Mouse (Mus musculus) thymus, postnatal 0 days (tissue): ENCODE data around the gene Aspm. TPM values are rescaled to one million over a fixed set of nuclear protein-coding genes. Genes with fewer than 3 reads are reported as not detected.
"Not testable (repeated sequence)": the region's sequence is repeated elsewhere in the genome, so short reads cannot be mapped to it uniquely, and the experiment has no call there.

Source experiments
- DNase-seq: peaks from one replicate; pipeline ENCODE4 v3.0.0-alpha.2; 2015; ENCODE audit warnings: low spot score
- polyA plus RNA-seq: library from polyadenylated mRNA; unstranded; fragments of >200 nt; fragmentation: Nextera tagmentation; extraction: Ambion mirVana; gene quantifications from 2 replicates; pipeline ENCODE4 v1.2.1, GENCODE M21; 2015

The Aspm gene
- polyA plus RNA-seq, result 14.9 and 15.6 TPM in 2 replicates

GRCm38 (mm10) chr1:139454340-139455225, at the start of gene Aspm:
Gene Aspm (plus strand): TSS chr1:139454772.
- DNase-seq, result peak; percentile 94

GRCm38 (mm10) chr1:139405766-139406165, 48.8 kb upstream of the Aspm start:
- DNase-seq, result no peak

GRCm38 (mm10) chr1:139407701-139408100, 46.9 kb upstream of the Aspm start:
- DNase-seq, result no peak

GRCm38 (mm10) chr1:139412365-139412764, 42.2 kb upstream of the Aspm start:
- DNase-seq, result not testable (repeated sequence)

- DNase-seq, result no peak
These were observed 41.1 kb upstream of the Aspm start for GRCm38 (mm10) chr1:139413465-139413864.

- no peak for DNase-seq
These were observed 33.1 kb upstream of the Aspm start for GRCm38 (mm10) chr1:139421521-139421874.

- peak; percentile 93 for DNase-seq
These were observed 32.4 kb upstream of the Aspm start, which contains the start of gene Zbtb41 for GRCm38 (mm10) chr1:139421875-139422791. Gene Zbtb41 (plus strand): TSS chr1:139422288.

GRCm38 (mm10) chr1:139422941-139423340, 31.6 kb upstream of the Aspm start:
- DNase-seq, result peak; percentile 39

- no peak for DNase-seq
These were observed 30.6 kb upstream of the Aspm start for GRCm38 (mm10) chr1:139423931-139424330.

- DNase-seq, result no peak
These were observed 29.6 kb upstream of the Aspm start for GRCm38 (mm10) chr1:139425006-139425405.

GRCm38 (mm10) chr1:139438373-139438772, 16.2 kb upstream of the Aspm start:
- peak; percentile 45 for DNase-seq

GRCm38 (mm10) chr1:139443103-139443502, 11.5 kb upstream of the Aspm start:
- DNase-seq, result not testable (repeated sequence)

- no peak for DNase-seq
These were observed 776 bp downstream of the Aspm start for GRCm38 (mm10) chr1:139455226-139455869.

GRCm38 (mm10) chr1:139460807-139461206, 6.2 kb downstream of the Aspm start:
- no peak for DNase-seq

GRCm38 (mm10) chr1:139465936-139466335, 11.4 kb downstream of the Aspm start:
- no peak for DNase-seq

GRCm38 (mm10) chr1:139478898-139479297, 24.3 kb downstream of the Aspm start:
- no peak for DNase-seq

GRCm38 (mm10) chr1:139480246-139480645, 25.7 kb downstream of the Aspm start:
- no peak for DNase-seq

GRCm38 (mm10) chr1:139481146-139481545, 26.6 kb downstream of the Aspm start:
- no peak for DNase-seq

- DNase-seq, result no peak
These were observed 40.1 kb downstream of the Aspm start for GRCm38 (mm10) chr1:139494630-139495029.

- no peak for DNase-seq
These were observed 40.8 kb downstream of the Aspm start for GRCm38 (mm10) chr1:139495408-139495807.

GRCm38 (mm10) chr1:139496212-139496611, 41.6 kb downstream of the Aspm start:
- no peak for DNase-seq
